Mouse (Mus musculus) CD4-positive, CD25-positive, alpha-beta regulatory T cell, adult 4 months (primary cell): ENCODE results near the gene Dbx2. TPM values are rescaled to one million over a fixed set of nuclear protein-coding genes. Genes with fewer than 3 reads are reported as not detected.

Experiments used
- ATAC-seq: one replicate; pipeline ENCODE4 v1.8.0; 2017
- polyA plus RNA-seq, 2 experiments: library from polyadenylated mRNA; unstranded; fragments of 100-300 nt; shearing (Covaris generic); gene quantifications; one replicate each; pipeline ENCODE4 v1.2.1; 2017

Dbx2 gene
- polyA plus RNA-seq, result not detected

DNA sequence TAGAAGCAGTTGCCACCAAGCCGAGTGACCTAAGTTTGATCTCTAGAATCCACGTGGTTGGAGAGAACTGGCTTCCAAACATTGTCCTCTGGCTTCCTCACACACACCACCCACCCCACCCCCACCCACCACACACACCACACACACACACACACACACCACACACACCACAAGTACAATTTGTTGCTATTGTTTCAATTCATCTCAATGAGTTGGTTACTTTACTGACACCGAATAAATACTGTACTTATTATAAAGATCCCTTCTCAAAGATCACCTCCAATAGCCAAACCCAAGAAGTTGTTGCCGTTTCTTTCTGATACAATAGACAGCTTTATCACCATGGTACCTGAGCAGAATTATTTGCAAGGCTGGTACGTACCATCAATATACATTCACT lies at the start of gene Dbx2:
Dbx2 (minus strand) TSS at position 101 of the 400 bp plus-strand sequence.
- no peak for ATAC-seq

DNA sequence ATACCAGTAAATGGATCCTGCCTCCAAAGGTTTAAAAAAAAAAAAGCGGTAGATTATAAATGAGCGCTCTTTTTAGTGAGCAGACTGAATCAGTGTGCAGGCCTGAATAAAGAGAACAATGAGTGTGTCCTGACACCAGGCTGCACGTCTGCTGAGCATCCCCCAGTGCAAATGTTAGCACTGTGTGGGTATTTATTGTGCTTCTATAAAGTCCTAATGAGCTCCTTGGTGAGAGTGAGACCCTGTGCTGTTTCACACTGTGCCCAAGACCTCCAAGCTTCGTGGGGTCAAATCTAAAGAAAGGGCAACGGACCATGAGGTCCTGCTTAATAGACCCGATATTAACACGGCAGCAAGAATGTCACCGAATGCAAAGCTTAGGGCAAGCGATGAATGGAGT lies 46.4 kb upstream of the Dbx2 start:
- ATAC-seq, result no peak

DNA sequence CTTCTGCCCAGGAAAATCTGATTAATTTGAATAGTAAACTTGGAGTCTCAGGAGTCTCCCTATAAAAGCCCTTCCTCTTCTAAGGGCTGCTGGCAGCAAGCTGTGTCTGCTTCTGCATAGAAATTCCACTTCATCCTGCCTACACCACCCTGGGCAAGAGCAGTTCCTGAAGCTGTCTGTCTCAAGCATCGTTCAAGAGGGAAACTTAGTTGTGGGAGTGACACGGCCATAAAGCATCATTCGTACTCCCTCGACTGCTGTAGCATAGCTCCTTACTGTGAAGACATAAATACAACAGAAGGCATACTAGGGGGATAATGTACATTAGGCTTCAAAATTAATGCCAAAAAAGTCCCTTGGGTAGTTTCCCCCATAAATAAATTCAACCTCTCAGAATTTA lies 45.8 kb upstream of the Dbx2 start:
- ATAC-seq, result no peak

DNA sequence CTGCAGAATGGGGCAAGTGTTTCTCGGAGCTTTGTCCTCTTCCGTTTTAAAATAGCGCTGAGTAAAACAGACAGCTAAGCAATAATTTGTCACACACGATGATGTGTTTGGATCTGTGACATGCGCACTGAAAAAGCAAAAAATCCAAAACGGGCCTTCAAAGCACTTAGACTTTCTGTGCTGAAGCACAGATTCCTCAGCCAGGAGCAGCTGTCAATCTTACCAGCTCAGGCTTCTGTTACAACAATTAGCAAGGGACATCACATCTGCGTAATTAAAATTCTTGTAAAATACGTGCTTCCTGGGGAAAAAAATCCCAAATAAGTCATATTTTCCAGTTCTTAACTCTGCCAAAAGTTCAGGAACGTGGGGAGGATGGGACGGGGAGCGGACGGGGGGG lies 43.6 kb upstream of the Dbx2 start:
- ATAC-seq, result no peak

DNA sequence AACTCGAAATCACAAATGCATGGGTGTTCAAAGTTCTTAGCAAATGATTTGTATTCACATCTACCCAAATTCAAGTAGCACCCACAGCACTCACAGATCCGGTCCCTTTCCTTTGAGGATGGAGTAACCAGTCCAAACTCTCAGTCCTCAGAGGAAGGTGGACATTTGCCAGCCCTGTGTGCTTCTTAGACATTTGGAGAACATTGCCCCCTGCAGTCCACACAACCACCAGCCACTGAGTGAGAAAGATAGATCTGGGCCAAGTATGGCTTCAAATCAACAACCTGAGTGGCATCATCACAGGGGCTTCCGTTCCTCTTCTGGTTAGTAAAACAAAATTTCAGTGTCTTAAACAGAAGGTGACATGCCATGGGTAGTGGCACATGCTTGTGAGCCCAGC lies 38.0 kb upstream of the Dbx2 start:
- no peak for ATAC-seq

DNA sequence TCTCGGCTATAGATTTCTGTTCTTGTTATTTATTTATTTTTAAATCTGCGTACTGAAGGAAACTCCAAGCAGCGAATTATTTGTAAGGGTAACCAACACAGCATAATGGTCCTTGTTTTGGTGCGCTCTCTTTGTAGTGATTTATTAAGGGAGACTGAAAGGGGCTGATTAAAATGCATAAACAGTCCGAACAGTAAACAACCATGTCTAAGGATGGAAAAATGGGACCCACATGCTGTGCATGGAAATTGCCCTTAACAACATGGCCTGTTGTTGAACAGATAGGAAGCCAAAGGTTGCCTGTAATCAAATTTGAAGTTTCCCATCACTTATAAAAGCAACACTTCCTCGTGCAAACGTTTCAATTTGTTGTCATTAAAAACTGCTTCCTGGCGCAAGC lies 35.8 kb upstream of the Dbx2 start:
- no peak for ATAC-seq

DNA sequence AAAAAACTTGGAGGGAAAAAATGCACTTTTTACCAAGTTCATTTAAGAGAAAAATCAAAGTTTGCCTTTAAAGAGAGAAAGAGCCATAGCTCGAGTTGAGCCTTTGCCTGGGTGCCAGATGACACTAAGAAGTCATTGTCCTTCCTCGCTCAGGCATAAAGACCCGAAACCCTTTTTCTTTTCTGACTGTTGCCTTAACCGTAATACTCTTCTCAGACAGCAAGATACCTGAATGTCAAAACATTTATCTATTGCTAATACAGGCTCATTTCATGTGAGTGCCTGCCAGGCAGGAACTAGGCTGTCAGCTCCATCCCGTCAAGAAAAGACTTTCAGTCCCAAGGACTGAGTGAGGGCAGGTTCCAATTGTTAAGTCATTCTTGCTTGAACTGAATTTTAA lies 35.4 kb upstream of the Dbx2 start:
- ATAC-seq, result no peak

DNA sequence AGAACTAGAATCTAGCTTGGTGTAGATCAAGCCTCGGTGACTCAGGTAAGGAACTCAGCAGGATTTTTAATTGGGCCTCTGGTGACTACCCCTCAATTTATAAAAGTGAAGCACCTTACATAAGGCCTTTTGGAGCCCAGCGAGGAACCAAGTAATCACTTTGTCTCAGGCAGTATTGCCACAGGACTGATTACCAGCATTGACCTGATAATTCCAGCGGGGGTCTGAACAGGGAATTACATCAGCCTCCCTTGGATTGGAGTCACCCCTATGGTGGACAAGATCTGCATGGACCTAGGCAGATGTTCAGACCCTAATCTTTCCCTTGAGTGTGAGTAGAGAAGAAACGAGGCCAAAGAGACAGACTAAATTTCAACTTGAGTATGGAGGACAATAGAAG lies 26.9 kb upstream of the Dbx2 start:
- no peak for ATAC-seq

DNA sequence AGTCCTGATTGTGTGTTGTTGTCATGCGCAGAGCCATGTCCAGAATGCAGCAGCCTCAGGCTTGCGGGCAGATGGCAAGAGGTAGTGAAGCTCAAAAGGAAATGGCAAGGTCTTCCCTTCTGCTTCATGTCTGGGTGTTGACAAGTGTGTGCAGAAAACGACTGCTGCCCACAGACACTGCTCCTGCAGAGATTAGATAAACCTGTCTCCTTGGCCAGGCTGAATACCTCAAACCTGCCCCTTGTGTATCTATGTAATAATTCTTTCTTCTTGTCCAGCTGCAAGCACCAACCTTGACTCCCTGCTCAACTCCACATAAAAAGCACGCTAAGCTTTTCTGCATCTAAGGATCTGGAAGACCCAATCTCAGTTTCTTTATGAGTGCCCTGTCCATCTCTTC lies 19.9 kb upstream of the Dbx2 start:
- ATAC-seq, result no peak

DNA sequence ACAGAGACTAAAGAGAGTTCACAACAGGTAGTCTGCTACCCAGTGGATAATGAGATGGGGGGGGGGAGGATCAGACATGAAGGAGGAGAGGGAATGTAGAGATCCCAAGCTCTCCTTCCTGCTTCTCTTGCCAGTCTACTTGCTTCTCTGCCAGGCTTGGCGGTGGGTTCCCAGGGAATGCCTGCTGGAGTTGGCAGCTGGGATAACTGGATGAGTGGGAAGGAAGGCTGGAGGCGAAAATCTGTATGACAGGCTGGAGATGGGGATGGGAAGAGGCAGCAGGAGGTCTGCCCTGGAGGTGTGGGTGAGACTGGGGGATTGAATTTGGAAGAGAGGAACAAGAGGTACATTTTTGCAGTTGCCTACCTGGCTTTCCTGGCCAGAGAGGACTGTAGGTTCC lies 19.4 kb upstream of the Dbx2 start:
- no peak for ATAC-seq

DNA sequence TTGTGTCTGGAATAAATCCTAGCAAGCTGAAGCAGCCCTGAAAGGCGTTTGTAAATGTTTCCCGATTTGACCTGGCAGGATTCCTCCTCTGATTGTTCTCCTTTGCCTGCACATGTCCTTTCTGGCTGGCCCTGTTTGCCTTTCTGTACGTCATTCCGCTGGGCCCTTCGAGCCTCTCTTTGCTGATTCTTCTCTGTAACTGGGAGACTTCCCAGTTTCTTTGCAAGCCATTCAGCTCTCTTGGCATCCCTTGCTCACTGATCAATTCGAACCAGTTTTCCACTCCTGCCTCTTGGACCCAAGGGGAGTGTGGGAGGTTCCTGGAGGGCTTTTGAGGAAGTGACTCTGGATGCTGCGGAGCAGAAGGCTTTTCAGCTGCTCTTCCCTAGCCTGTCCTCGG lies 11.4 kb upstream of the Dbx2 start:
- no peak for ATAC-seq

DNA sequence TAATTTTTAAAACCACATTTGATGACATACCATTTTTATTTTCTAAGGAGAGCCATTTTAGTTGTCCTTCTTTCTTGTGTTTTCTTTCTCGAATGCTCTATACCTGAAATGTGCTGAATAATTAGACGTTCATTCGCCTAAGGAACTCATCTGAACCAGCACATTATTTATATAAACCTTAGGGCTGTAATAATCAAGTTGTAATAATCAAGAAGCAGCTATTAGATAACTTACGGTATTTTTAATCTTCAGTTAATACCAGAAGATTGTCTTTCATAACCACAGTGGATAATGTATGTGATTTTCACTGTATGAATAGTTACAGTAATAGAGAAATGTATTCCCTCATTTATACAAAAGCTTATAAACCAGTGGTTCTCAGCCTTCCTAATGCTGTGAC lies 9.2 kb upstream of the Dbx2 start:
- ATAC-seq, result no peak

DNA sequence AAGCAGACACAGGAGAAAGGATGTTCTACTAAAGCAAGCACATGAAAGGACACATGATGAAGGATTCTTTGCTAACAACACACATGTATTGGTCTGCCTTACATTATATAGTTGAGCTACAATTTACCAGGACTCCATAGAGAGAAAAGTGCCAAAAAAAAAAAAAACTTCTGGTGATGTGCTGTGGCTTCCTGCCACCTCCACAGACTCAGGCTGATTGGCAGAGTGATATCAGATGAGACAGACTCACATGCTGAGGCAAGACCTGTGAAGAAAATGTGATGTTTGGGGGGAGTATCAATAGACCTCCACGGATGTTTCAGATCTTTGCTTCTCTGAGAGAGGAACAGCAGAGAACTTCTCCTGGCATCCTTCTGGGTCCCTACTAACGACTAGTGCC lies 6.0 kb upstream of the Dbx2 start:
- no peak for ATAC-seq

DNA sequence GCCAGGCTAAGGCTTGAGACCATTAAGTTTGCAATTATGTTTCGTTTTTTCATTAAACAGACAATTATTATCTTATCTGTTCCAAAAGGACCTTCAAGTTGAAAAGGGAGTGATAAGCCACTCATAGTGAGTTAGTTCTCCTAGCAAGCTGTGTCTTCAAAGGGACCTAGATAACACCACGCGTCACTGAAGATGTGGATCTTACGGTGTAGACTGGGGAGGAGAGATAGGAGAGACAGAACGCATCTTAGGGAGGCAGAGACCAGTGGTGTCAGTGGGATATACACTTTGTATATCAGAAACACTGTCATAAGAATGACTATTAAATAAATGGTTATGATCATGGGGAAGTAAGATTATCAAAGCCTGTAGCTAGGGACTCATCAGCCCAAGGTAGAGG lies 4.6 kb upstream of the Dbx2 start:
- no peak for ATAC-seq

DNA sequence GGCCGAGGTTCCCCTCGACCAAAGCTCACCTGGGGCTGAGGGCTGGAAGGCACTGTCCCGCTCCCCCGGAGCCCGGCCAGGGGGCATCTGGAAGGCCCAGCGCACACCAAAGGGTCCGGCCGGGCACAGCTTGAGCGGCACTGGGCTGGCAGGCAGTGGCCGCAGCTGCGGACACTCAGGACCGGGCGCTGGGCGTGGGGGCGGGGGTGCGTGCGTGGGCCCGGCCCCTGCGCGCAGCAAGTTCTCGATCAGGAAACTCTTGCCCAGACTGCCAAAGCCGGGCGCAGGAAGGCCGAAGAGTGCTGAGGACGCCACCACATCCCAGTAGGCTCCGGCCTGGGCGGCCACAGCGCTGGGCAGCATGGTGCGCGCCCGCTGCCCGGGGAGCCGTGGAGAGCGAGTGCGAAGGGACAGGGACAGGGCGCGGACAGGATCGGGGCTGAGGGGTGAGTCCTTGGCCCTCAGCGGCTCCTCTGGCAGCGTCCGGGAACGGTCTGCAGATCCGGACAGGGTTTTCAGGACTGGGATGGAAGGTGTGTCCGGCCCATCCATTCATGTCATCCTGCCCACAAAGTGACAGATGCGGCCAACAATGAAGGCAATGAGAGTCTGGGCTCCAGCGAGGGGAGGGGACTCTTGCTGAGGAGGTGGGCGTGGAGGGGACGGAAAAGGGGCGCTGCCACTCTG lies 1.4 kb downstream of the Dbx2 start:
- ATAC-seq, result no peak

DNA sequence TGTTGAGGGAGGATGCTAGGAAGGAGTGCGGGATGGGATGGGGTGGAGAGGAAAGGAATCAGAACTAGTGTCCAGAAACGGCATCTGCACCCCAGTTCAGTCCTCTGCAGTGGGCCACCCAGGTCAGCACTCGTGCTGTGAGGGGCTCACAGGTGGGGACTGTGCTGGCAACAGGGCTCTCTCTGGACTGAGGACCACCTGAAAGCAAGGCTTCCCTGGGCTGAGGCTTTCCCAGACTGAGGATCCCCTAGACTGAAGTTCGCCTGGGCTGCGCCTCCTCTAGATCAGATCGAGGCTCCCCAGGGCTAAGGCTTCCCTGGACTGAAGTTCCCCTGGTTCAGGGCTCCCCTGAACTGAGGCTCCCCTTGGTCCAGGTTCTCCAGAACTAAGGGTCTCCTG lies 1.9 kb downstream of the Dbx2 start:
- ATAC-seq, result no peak

DNA sequence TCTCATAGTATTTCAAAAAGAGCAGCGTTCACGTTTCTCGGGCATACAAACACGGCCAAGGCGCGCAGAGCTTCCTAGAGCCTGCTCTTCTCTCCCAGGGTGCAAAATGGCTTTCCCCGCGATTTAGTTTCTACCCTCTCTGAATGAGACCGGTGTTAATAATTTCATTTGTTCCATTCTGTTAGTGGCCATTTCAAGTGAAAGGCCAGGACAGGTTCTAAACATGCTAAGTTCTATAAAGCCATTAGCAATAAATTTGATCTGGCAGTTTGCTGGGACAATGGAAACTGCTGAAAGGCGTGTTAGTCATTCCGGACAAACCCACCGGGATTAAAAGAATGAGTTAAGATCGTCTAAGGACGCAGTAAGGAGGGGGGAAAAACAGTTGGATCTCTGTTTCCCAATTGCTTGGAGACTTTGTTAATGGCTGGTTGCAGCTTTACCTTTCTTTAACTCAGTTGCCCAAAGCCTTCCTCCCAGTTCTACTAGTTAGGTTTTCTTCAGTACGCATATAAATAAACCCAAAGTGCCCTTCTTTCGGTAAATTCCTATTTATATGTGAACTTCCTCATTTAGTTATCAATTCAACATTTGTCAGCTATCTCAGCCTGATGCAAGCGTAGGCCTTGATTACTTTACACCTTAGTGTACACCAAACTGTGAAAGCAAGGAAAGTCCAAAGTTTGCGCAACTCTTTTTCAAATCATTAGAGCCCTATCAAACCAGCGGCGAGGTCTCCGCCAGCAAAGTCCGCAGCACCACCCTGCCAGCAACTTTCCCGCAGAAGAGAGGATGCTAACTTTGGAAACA lies 2.7 kb downstream of the Dbx2 start:
- ATAC-seq, result no peak

DNA sequence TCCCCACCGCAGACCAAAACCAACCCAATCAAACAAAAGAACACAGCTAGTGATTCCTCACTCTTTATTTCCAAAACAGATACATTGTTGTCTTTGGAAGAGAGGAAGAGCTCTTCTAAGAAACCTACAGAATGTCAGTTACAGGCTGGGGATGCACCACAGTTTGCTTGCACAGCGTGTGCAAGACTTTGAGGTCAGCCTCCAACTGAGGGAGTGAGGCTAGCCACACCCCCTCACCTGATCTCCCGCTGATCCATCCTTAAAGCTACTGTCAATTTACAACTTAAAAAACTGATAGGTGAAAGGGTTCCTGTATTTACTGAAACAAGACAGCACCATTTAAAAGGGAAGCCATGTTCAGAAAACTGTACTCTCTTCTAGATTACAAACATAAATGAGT lies 3.9 kb downstream of the Dbx2 start:
- no peak for ATAC-seq

DNA sequence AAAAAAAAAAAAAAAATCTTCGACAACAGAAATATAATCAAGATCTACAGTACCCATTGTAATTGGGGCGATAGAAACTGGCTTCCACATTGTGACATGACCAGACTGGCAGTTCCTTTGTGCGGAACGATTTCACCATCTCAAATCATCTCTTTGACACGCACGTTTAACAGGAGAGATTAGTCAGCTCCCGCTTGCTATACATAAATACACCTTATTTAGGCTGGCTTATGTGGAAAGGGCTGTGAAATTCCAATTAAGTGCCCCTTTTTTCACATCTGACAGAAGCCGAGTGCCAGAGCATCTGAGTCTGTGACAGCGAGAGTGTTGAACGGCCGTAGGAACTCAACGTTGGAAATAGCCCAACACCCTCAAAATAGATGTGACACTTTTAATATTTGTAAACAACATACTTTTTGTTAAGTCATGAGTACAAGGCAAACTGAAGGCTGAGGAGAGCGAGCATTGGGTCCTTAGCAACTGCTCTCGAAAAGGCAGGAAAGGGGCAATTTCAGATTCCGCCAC lies 12.2 kb downstream of the Dbx2 start:
- ATAC-seq, result no peak

DNA sequence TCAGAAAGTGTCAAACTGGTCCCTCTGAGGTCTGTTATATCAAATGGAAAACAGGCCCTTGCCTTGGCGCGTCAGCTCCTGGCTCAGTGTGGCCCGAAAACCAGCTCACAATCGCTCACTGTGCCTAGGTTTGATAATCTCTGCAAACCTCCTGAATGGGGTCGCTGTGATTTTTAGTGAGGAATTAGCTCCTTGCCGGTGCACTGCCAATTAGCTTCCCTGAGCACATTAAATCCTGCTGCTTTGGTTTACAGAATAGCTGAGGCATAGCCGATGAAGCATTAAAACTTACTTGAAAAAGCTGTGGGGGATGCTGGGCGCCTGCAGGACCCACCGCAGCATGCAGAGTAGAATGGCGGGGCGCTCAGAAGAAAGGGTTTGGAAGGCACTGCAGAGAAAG lies 15.4 kb downstream of the Dbx2 start:
- ATAC-seq, result no peak

DNA sequence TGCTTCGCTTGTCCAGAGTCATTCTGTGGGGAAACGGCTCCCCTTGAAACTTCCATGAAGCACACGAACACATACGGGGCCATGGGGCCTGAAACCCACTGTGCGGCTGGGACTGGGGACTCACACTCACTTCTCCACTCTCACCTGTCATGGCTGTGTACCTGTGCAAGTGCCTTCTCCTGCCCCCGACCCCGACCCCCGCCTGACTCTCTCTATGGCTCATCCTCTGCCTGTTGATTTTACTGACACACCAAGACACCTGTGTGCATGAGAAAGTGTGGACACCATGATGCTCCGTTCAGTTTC lies 16.0 kb downstream of the Dbx2 start:
- ATAC-seq, result no peak

DNA sequence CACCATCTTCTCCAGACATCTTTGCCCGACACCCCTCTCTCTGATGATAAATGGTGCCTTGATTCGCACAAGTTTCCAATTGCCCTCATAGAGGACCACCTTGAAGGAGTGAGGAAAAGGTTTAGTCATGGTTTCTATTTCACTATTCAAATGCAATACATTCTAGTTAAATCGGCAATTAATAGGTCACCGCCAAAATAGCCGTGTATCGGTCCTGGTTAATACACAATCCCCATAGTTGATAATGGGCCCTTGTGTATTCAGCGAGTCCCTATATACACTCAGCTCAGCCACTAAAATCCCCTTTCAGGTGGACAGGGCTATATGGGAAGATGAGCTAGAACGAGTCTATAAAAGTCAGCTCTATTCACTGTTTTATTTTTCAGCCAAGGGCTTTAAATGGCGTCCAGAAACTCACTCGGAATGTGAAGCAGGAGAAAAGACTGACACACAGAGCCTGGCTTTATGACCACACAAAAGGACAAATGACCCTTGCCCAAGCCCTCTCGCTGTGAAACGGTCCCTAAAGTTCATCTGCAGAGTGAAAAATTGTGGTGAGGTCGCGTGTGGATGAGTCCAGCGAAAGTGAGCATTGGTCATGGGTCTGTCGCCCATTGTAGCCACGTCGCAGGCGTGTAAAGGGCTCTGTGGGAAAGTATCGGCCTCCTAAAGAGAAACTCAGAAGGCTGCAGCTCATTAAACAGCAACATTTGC lies 16.5 kb downstream of the Dbx2 start:
- ATAC-seq, result no peak

DNA sequence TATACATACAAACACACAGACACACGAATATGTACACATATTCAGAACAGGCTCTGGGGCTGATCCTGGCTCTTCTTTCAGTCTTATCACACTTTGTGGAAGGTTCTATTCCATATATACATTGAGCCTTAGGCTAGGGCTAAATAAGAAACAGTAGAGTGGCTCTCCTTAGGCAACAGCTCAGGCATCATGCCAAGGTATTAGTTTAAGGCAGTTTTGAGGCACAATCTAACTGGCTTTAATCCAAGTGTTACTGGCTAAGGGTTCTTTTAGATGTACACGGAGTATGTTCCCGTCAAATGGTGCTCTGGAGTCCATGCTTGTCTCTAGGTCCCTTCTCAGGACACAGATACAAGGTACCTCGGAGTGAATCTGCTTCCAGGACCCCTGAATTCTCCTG lies 31.4 kb downstream of the Dbx2 start:
- no peak for ATAC-seq

DNA sequence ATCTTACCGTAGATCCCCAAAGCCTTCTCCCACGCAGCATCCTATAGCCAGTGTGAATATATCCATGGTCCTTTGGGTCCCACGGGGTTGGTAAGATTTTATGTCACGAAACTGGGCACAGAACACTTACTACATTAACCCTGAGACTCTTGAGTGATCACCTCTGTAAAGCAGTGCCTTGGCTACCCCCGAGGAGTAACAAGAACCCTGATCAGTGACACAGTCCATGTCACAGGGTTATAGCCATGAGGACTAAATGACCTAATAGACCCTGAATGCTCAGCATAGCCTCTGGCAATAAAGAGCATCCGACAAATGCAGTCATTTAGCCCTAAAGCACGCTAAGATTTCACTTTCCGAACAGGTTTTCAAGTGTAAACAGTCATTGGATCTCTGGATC lies 33.0 kb downstream of the Dbx2 start:
- no peak for ATAC-seq
